ENCODE assay signal across 15 mouse cellular contexts in genomic region chr2:29546571-29546970, GRCm38 (mm10).
DNase-seq lines count a peak whose midpoint lies in the region; ATAC-seq and TF ChIP-seq lines count a peak whose summit lies in the region.
"Had no signal": no experiment of that assay in that cellular context is flagged by ENCODE, and none has a peak within 500 bp of the region (broad histone marks: within the 10 kb centered on the region; RNA-seq: fewer than 3 reads in every experiment).

No protein-coding gene starts in this region.

- TF ChIP-seq EP300 in lung, postnatal 0 days (IDR thresholded peaks at IDR 0.05) = no peak

- H3K36me3 ChIP-seq in heart, embryonic 11.5 days (ENCODE audit: control insufficient read depth, insufficient read depth, low read length) = no peaks in the 10 kb centered on the region
- H3K36me3 ChIP-seq in lung, postnatal 0 days (ENCODE audit: insufficient read depth, low read length) = no peaks in the 10 kb centered on the region
- no peaks in the 10 kb centered on the region for H3K36me3 ChIP-seq in neural tube, embryonic 14.5 days (ENCODE audit: control insufficient read depth, insufficient read depth, low read length)
- H3K36me3 ChIP-seq: hindbrain, embryonic 15.5 days; midbrain, embryonic 12.5 days had no signal

- H3K9me3 ChIP-seq in heart, embryonic 11.5 days (replicated peaks; ENCODE audit: control insufficient read depth, low read length) = no peaks in the 10 kb centered on the region
- no peaks in the 10 kb centered on the region for H3K9me3 ChIP-seq in lung, postnatal 0 days (ENCODE audit: low read length)
- H3K9me3 ChIP-seq in neural tube, embryonic 14.5 days (ENCODE audit: control insufficient read depth, low read length) = no peaks in the 10 kb centered on the region
- H3K9me3 ChIP-seq: hindbrain, embryonic 15.5 days; midbrain, embryonic 12.5 days had no signal

- H3K27me3 ChIP-seq in heart, embryonic 11.5 days (ENCODE audit: control insufficient read depth, insufficient read depth, low read length) = no peaks in the 10 kb centered on the region
- H3K27me3 ChIP-seq in lung, postnatal 0 days (replicated peaks; ENCODE audit: insufficient read depth, low read length) = no peaks in the 10 kb centered on the region
- H3K27me3 ChIP-seq in neural tube, embryonic 14.5 days (ENCODE audit: control insufficient read depth, insufficient read depth, low read length) = no peaks in the 10 kb centered on the region
- H3K27me3 ChIP-seq: hindbrain, embryonic 15.5 days had no signal

- H3K4me1 ChIP-seq in heart, embryonic 11.5 days (ENCODE audit: control insufficient read depth, insufficient read depth, low read length) = peaks cover 11% of the 10 kb centered on the region; the same call in 1 of the 2 replicates
- no peaks in the 10 kb centered on the region for H3K4me1 ChIP-seq in lung, postnatal 0 days (ENCODE audit: insufficient read depth, low read depth, low read length)
- H3K4me1 ChIP-seq in neural tube, embryonic 14.5 days (ENCODE audit: control insufficient read depth, insufficient read depth, low read length) = peaks cover 7% of the 10 kb centered on the region

- H3K27ac ChIP-seq in heart, embryonic 11.5 days (ENCODE audit: low read depth, low read length) = no peak overlapping the region
- no peak overlapping the region for H3K27ac ChIP-seq in lung, postnatal 0 days (ENCODE audit: low read length)
- H3K27ac ChIP-seq in neural tube, embryonic 14.5 days (ENCODE audit: low read depth, low read length) = peak overlapping the region; percentile 64; the same call in 1 of the 2 replicates
- H3K27ac ChIP-seq: hindbrain, embryonic 15.5 days; left cerebral cortex, adult 2 months; midbrain, embryonic 12.5 days had no signal

- H3K9ac ChIP-seq in heart, embryonic 11.5 days (ENCODE audit: low read depth, low read length) = no peak overlapping the region
- H3K9ac ChIP-seq in lung, postnatal 0 days (replicated peaks; ENCODE audit: low read depth) = no peak overlapping the region
- H3K9ac ChIP-seq in neural tube, embryonic 14.5 days (replicated peaks; ENCODE audit: low read depth, low read length) = no peak overlapping the region
- H3K9ac ChIP-seq: hindbrain, embryonic 15.5 days; liver, postnatal 0 days; midbrain, embryonic 12.5 days had no signal

- peak overlapping the region; percentile 31 for H3K4me2 ChIP-seq in heart, embryonic 11.5 days
- no peak overlapping the region for H3K4me2 ChIP-seq in lung, postnatal 0 days (replicated peaks; ENCODE audit: low read depth, low read length)
- H3K4me2 ChIP-seq in neural tube, embryonic 14.5 days (ENCODE audit: low read depth, low read length) = peak overlapping the region; percentile 23; the same call in 1 of the 2 replicates
- H3K4me2 ChIP-seq: hindbrain, embryonic 15.5 days; midbrain, embryonic 12.5 days had no signal

- H3K4me3 ChIP-seq in heart, embryonic 11.5 days (ENCODE audit: low read depth, low read length) = no peak overlapping the region
- H3K4me3 ChIP-seq in lung, postnatal 0 days (ENCODE audit: low read depth, low read length) = no peak overlapping the region
- no peak overlapping the region for H3K4me3 ChIP-seq in neural tube, embryonic 14.5 days (ENCODE audit: low read depth, low read length)
- H3K4me3 ChIP-seq: hindbrain, embryonic 15.5 days; left cerebral cortex, adult 2 months; midbrain, embryonic 12.5 days had no signal

- WGBS in heart, embryonic 11.5 days (ENCODE audit: insufficient replicate concordance) = 22% methylated on average over 12 of the region's 12 CpGs
- 13% methylated on average over 12 of the region's 12 CpGs for whole genome bisulfite sequencing in lung, postnatal 0 days
- 6% methylated on average over 12 of the region's 12 CpGs for WGBS in neural tube, embryonic 14.5 days

- TF ChIP-seq CTCF in lung, postnatal 0 days (IDR thresholded peaks at IDR 0.05) = no peak

- intact Hi-C loops in heart, postnatal 14 days (cut with DNase I) = no loop called here

- no peak for DNase-seq in heart, postnatal 14 days
- peak; percentile 18 for DNase-seq in lung, postnatal 14 days
- no peak for DNase-seq in lung, postnatal 0 days (ENCODE audit: low spot score)
- DNase-seq in kidney, postnatal 4 days = peak; percentile 61 to 74
- DNase-seq in left cerebral cortex, adult 11 months (ENCODE audit: low spot score) = no peak
- DNase-seq in layer of hippocampus, adult 9-11 months = no peak
- DNase-seq: adrenal gland, adult 8-10 months; liver, postnatal 0 days; thymus, adult 2 months had no signal

- ATAC-seq in heart, embryonic 11.5 days (replicated peaks; ENCODE audit: insufficient number of reproducible peaks, low FRiP score, low TSS enrichment) = no peak
- ATAC-seq in lung, postnatal 0 days = no peak
- no peak for ATAC-seq in neural tube, embryonic 14.5 days (ENCODE audit: low read depth)
- ATAC-seq: forebrain, embryonic 14.5 days; liver, postnatal 0 days had no signal

Comparison
In these comparisons a context has a peak if more than half of its experiments do, and no peak if none do; other contexts are left out.
1. DNase-seq: peak in lung, postnatal 14 days (single experiment) and kidney, postnatal 4 days (2 of 2); none in heart, postnatal 14 days (0 of 2), lung, postnatal 0 days (single experiment), left cerebral cortex, adult 11 months (single experiment) and layer of hippocampus, adult 9-11 months (single experiment).